In the genomic region with DNA sequence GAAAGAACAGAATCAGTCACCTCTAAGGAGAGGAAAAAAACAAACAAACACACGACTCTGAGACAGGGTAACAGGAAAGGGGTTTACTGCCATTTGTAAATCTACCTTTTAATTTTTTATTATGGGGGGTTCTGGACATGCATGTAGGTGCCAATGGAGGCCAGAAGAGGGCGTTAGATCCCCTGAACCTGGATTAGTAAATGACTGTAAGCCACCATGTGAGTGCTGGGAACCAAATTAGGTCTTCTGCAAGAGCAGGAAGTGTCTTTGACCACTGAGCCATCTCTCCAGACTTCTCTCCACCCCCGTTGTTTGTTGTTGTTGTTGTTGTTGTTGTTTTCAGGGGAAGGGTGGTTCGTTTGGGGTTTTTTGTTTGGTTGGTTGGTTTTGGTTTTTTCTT, we compare ENCODE assay signal across 18 mouse cellular contexts.
"Had no signal": no experiment of that assay in that cellular context is flagged by ENCODE, and none has a peak within 500 bp of the region (broad histone marks: within the 10 kb centered on the region; RNA-seq: fewer than 3 reads in every experiment).

No protein-coding gene starts in this region.

- H3K4me1 ChIP-seq: limb, embryonic 10.5 days; liver, embryonic 12.5 days; midbrain, embryonic 12.5 days had no signal

- H3K4me3 ChIP-seq: layer of hippocampus, adult 2 months; left cerebral cortex, adult 2 months; limb, embryonic 10.5 days; liver, embryonic 12.5 days; megakaryocyte, embryonic 14.5 days; midbrain, embryonic 12.5 days had no signal

- H3K9ac ChIP-seq: liver, embryonic 12.5 days; liver, postnatal 0 days; midbrain, embryonic 12.5 days had no signal

- H3K36me3 ChIP-seq: limb, embryonic 10.5 days; liver, embryonic 12.5 days; midbrain, embryonic 12.5 days had no signal

- DNase-seq: kidney, adult 9 months; kidney, postnatal 10 days; kidney, postnatal 4 days; liver, postnatal 0 days; lung, postnatal 10 days; right cerebral cortex, adult 18-20 months; right cerebral cortex, postnatal 25 days; thymus, adult 18-20 months; thymus, postnatal 14 days had no signal

- H3K4me2 ChIP-seq: liver, embryonic 12.5 days; midbrain, embryonic 12.5 days had no signal

- H3K27ac ChIP-seq: layer of hippocampus, adult 2 months; left cerebral cortex, adult 2 months; limb, embryonic 10.5 days; liver, embryonic 12.5 days; macrophage; midbrain, embryonic 12.5 days had no signal

- ATAC-seq: intestine, postnatal 0 days; liver, embryonic 12.5 days; liver, postnatal 0 days; midbrain, embryonic 16.5 days had no signal

- H3K9me3 ChIP-seq: limb, embryonic 10.5 days; liver, embryonic 12.5 days; midbrain, embryonic 12.5 days had no signal

- H3K27me3 ChIP-seq: liver, embryonic 12.5 days; midbrain, embryonic 12.5 days had no signal
